Mouse (Mus musculus): ENCODE results near the gene Gbf1.

GRCm38 (mm10) chr19:46103437-46104186, 48.7 kb upstream of the Gbf1 start:
- TF ChIP-seq EP300 (IDR thresholded peaks at IDR 0.05; ENCODE audit: low read depth in 1 of 2, low read length in 2 of 2) (no peak), CTCF (IDR thresholded peaks at IDR 0.05 in 2 of 3, conservative IDR thresholded peaks at IDR 0.05 in 1 of 3; ENCODE audit: control insufficient read depth in 1 of 3, insufficient read depth in 1 of 3, low read depth in 2 of 3, low read length in 3 of 3, poor library complexity in 1 of 3, severe bottlenecking in 1 of 3) (no peak), POLR2A (IDR thresholded peaks at IDR 0.05; ENCODE audit: control insufficient read depth in 1 of 2, insufficient read depth in 1 of 2, low read depth in 1 of 2, low read length in 2 of 2, poor library complexity in 1 of 2) (no peak), USF1 (IDR thresholded peaks at IDR 0.05; ENCODE audit: low read depth, low read length) (no peak), CHD2 (IDR thresholded peaks at IDR 0.05; ENCODE audit: low read length) (no peak), MYB (IDR thresholded peaks at IDR 0.05; ENCODE audit: low read depth, low read length) (no peak), TAL1 (IDR thresholded peaks at IDR 0.05; ENCODE audit: low read length) (no peak), MAX (IDR thresholded peaks at IDR 0.05; ENCODE audit: low read length) (no peak), ZC3H11A (IDR thresholded peaks at IDR 0.05; ENCODE audit: low read depth, low read length) (no peak), GABPA (IDR thresholded peaks at IDR 0.05; ENCODE audit: low read depth, low read length) (no peak), RAD21 (IDR thresholded peaks at IDR 0.05; ENCODE audit: low read depth, low read length) (no peak), MAFK (IDR thresholded peaks at IDR 0.05; ENCODE audit: borderline replicate concordance, low read depth, low read length) (no peak)

Data from MEL (cell line).